Mouse (Mus musculus): ENCODE measurements around the gene Btbd35f22. TPM values are rescaled to one million over a fixed set of nuclear protein-coding genes. Genes with fewer than 3 reads are reported as not detected.

Gene Btbd35f22
- not detected for polyA plus RNA-seq (2014; fragmentation: Illumina TruSeq; extraction: RNeasy Lipid Tissue Mini Kit (QIAGEN cat#74804); ENCODE audit: insufficient read depth, low read depth, low replicate concordance)

GRCm38 (mm10) chrX:32047529-32047928, at the start of gene Btbd35f22:
Btbd35f22 (plus strand) TSS chrX:32047829.

Other genes starting within 250 kb of the Btbd35f22 start
- gene Gm21637, start 85.8 kb upstream of the Btbd35f22 start, polyA plus RNA-seq (2014; fragmentation: Illumina TruSeq; extraction: RNeasy Lipid Tissue Mini Kit (QIAGEN cat#74804); ENCODE audit: insufficient read depth, low read depth, low replicate concordance), result not detected
- not detected for gene Btbd35f2, start 230.6 kb downstream of the Btbd35f22 start, polyA plus RNA-seq (2014; fragmentation: Illumina TruSeq; extraction: RNeasy Lipid Tissue Mini Kit (QIAGEN cat#74804); ENCODE audit: insufficient read depth, low read depth, low replicate concordance)